Mouse (Mus musculus): ENCODE data around the gene Zfyve27. TPM values are rescaled to one million over a fixed set of nuclear protein-coding genes. Genes with fewer than 3 reads are reported as not detected.
A peak's percentile ranks its signal among the peaks of the same experiment; 100 is the strongest.

The Zfyve27 gene
- total RNA-seq, 2 experiments from 2014 or later, result 17.3 to 21.3 TPM

DNA sequence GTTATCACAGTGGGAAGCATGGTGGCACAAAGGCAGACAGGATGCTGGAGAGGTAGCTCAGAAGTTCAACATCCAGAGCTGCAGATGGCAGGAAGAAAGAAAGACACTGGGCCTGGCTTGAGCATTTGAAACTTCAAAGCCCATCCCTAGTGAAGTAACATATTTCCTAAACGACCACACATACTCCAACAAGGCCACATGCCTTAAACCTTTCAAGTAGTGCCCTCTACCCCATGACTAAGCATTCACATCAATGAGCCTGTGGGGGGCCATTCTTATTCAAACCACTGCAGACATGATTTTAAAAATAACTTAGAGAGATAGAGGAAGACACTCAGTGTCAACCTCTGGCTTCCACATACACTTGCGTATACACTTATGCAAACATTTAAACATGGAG lies 21.0 kb upstream of the Zfyve27 start:
- DNase-seq, result no peak

DNA sequence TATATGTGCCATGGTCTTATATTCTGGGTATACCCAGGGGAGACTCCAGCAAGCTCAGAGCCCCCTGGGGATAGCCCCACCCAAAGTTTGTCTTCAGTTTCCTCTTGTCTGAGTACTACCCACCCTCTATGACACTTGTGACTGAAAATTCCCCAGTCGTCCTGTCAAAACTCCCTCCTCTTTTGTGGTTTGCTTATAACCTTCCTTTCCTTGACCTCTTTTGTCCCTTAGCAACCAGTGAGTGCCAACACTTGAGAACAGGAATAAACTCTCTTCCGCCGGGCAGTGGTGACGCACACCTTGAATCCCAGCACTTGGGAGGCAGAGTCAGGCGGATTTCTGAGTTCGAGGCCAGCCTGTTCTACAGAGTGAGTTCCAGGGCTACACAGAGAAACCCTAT lies 19.7 kb upstream of the Zfyve27 start:
- DNase-seq, result no peak

GRCm38 (mm10) chr19:42144541-42145167 lies 19.1 kb upstream of the Zfyve27 start:
- peak; percentile 85 to 92 for DNase-seq

- no peak for DNase-seq
Observed at GRCm38 (mm10) chr19:42145210-42145609, 18.5 kb upstream of the Zfyve27 start.

DNA sequence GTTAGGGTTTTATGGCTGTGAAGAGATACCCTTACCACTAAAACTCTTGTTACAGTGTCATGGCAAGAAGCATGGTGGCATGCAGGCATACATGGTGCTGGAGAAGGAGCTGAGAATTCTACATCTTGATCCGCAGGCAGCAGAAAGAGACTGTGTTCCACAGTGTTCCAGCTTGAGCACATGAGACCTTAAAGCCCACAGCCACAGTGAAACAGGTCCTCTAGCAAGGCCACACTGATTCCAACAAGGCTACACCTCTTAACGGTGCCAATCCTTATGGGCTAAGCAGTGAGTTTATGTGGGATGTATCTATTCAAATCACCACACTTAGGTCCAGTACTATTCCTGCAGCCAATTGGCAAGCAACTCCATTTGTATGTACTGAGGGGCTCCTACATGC lies 18.0 kb upstream of the Zfyve27 start:
- no peak for DNase-seq

GRCm38 (mm10) chr19:42146276-42147010 lies 17.3 kb upstream of the Zfyve27 start:
- DNase-seq, result peak; percentile 40 to 49

GRCm38 (mm10) chr19:42147170-42147768 lies 16.5 kb upstream of the Zfyve27 start, which contains the start of gene Marveld1:
Marveld1 (plus strand) TSS chr19:42147400.
- DNase-seq, result peak; percentile 88 to 94

DNA sequence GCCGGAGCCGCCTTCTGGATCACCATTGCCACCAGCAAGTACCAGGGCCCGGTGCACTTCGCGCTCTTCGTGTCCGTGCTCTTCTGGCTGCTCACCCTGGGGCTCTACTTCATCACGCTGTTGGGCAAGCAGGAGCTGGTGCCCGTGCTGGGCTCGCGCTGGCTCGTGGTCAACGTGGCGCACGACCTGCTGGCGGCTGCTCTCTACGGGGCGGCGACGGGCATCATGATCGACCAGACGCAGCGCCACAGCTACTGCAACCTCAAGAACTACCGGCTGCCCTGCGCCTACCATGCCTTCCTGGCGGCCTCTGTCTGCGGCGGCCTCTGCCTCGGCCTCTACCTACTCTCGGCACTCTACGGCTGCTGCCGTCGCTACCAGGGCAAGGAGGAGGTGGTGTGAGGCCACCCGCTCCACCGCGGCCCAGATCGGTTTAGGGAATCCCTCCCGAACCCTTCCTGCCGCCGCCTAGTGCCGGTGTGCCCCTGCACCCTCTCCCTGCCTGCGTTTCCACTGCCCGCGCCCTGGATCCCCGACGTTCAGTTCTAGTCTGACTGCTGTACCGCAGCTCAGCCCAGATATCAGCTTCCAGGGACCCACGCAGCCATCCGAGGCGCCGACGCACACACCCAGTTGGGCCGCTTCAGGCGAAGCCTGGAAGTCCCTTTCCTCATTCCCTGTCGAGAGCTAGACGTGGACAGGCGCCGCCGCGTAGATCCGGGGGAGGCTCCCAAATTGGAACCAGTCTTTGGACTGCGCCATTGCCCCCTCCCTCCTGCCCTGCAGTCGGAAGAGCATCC lies 15.8 kb upstream of the Zfyve27 start:
- peak; percentile 84 to 86 for DNase-seq

DNA sequence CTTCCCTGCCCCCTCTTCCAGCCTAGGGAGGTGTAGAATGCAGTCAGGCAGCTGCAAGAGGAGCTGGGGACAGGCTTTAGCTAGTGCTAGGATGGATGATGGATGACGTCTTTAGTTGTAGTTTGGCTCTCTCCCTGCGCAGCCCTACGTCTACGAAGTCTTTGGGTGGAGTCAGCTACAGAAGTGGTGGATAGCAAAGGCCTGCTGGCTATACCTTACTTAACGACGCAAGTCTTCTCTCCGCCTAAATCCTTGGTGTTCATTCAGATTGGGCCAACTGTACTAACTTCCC lies 15.2 kb upstream of the Zfyve27 start:
- DNase-seq, result no peak

- DNase-seq, result peak; percentile 91 to 93
Observed at GRCm38 (mm10) chr19:42151990-42152389, 11.8 kb upstream of the Zfyve27 start.

DNA sequence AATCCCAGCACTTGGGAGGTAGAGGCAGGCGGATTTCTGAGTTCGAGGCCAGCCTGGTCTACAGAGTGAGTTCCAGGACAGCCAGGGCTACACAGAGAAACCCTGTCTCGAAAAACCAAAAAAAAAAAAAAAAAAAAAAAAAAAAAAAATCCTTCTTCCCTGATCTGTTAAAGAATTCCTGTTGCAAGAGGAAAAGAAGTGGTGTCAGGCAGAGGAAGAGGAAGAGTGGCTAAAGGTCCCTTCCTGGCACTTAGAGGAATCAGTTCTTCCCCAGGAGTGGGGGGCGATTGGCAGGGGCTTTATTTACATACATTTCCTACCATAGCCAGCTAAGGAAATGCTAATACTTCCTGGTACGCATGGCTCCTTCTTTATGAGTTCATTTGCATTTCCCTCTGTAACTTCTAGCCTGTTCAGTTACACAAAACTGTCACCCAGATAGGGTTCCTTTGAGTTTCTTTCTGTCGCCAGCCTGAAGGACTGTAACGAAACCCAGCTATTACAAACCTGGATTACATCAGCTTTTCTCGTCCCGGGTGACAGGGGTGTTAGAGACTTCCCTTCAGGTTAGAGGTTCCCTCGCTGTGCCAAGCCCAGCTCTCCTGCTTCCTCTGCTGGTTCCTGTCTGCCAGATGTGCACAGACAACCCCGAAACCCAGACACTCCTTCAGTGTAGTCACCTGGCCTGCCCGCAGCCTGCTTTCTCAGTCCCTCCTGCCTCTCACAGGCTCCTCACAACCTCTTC lies 6.1 kb upstream of the Zfyve27 start:
- DNase-seq, result no peak

DNA sequence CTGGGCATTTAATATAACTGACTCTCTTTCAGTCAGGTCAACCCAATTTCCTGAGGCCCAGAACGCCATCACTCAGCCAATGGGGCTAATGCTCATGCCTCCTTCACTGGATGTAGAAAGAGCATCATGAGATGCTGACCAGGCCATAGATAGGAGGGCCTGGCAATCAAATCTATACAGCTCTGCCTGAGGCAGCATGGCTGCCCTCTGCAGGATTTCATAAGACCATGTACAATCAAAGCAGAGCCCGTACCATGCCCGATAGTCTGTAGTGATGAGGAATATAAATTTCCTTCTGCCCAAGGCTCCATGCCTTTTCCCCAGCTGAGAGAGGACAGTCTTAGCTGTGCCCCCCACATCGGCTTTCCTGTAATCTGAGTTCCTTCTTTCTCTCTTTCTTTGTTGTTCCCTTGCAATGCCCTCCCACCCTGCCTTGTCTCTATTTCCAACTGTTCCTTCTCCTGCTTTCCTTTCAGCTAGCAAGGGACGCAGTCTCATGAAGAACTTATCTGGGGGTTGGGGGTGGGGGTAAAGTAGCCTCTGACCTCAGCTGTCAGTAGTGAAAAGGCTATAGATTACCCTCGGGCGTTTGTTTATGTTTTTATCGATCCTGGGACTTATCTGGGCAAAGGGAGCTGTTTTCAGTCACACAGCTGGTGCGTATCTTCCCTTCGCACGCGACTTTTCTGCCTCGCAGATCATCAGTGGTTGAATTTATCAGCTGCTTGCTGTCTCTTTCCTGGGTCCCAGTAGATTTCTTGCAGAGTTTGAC lies 5.3 kb upstream of the Zfyve27 start:
- DNase-seq, result no peak

DNA sequence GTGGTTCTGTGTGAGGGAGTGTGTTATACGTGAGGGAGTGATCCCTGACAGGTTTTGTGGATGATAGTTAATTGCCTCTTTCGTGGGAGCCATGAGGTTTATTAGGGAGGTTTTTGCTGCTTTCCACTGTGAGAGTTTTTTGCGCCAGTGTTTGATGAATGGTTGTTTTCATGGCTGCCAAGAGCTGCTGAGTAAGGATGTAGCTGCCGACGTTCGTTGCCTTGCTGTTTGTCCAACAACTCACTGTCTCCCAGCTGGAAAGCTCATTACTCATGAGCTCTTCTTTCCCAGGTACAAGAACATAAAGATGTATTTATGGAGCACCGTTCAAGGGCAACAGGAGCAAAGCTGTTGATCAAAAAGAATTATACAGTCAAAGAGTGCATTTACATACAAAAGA lies 437 bp downstream of the Zfyve27 start:
- DNase-seq, result no peak

DNA sequence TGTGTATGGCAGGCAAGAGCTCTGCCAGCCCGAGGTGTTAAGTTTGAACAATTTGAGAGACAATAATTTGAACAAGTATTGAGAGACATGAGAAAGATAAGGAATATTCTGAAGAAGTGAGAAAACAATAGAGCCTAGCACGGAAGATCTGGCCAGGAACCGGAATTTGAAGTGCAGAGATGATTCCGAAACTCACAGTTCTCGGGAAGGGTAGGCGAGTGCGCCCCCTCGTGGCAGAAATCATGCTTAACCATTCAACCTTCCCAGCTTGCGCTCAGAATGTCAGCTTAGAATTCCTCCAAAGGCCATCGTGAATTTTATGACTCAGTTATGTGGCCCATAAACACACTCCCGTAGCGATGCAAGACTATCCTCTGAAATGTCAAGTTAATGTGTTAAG lies 2.4 kb downstream of the Zfyve27 start:
- DNase-seq, result peak; percentile 84 to 97

DNA sequence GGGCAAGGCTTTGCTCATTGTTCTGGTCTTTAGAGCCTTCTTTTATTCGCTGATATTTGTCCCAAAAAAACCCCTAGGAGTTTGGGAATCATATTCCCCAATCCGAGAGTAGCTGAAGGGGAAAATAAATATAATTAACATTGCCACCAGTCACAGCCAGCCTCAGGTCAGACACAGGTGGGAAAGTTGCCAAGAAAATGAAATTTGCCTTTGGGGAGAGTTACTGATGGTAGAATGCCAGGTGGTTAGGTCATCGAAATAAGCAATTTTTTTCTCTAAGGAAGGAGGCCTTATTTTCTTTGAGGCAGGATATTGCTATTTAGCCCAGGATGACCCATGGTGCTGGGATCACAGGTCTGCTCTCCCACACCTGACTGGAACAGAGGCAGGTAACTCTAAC lies 3.0 kb downstream of the Zfyve27 start:
- no peak for DNase-seq

DNA sequence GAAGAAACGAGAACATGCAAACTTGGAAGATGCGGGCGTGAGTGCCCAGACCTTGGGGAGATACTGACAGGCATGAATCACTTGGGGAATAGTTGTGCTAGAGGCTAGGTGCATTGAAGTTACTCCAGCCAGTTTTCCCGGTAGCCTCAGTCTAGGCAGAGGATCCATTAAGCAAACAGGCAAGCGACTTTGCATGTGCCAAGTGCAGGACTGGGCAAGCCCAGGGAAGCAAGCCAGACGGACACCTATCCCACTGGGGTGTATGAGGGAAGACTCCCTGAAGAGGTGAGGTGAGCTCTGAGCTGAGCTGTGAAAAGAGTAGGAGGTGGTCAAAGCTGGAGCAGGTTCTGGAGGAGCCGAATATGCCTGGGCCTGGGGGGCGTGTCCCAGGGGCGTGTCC lies 3.7 kb downstream of the Zfyve27 start:
- no peak for DNase-seq

DNA sequence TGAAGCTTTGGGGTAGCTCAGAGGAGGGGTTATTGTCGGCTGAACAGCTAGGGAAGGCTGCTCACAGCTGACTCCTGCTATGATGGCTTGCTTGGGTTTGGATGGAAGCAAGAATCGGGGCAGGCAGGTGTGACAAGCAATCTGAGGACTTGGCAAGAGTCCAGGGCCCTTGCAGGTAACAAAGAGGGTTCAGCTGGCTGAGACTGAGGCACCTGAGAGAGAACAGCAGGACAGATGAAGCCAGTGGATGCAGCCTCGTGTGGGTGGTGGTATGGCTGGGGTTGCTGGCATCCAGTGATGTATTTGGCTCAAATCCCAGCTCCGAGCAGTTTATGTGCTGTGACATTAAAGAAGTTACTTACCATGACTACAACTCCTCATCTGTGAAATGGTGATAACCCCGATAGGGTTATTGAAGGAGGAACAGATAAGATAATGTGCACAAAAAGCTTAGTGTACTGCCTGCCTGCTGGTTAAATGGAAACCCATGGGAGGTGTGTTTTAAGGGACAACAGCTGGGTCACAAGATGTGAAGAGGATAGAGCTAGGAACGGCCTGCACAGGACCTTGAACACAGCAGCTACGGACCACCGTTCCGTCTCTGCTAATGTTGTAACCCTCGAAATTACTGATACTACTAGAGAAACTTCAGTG lies 5.7 kb downstream of the Zfyve27 start:
- DNase-seq, result no peak

DNA sequence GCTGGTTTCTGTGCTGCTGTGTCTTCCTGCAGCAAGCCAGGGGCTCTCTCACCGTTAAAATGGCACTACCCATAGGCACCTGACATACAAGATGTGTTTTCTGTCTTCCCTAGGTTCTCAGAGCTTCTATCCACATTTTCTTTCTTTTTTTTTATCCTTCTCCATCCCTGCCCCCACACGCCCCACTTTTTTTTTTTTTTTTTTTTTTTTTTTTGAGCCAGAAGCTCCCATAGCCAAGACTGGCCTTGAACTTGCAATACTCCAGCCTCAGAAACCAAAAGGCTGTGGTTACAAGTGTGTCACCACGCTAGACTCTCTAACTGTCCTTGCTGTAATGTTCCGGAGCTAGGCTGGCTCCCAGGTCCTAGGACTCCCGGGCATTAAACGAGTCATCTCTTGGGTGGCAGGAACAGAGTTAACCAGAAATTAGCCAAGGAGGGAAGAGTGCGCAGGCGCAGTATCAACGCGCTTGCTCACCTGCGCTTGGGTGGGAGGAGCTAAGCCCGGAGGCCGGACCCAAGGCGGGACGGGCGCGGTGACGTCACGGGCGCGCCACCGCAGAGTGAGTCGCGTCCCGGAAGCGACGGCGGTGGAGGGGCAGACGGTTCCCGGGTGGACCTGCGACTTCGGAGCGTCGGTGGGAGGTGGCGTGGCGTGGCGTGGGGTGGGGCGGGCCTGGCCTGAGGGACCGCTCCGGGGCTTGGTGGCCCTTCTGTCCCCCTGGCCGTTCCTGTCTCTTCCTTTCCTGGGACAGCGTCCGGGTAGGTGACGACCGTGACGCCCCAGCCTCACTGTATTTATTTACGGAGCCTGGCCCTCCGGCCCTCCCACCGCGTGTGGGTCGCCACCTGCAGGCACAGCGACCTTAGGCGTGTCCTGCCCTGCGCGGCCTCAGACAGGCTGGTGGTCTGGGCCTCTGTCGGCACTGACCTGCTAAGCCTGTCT lies 6.5 kb downstream of the Zfyve27 start:
- DNase-seq, result peak; percentile 91 to 94

GRCm38 (mm10) chr19:42176841-42177240 lies 13.1 kb downstream of the Zfyve27 start:
- DNase-seq, result no peak

DNA sequence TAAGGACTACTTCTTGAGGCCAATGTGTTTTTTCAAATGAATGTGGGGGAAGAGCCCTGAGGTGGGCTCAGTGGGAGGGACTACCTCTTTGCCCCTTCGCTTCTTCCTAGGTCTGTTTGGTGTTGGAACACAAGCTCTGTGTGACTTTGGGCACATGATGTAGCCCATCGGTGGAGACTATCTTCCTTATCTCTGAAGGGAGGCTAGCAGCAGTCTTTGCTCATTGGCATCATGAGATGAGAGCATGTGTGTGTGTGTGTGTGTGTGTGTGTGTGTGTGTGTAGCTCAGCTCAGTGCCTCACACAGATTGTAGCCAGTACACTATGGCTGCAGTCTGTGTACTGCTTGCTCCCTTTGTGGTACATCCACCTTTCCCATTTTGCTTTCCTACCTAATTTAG lies 13.7 kb downstream of the Zfyve27 start:
- DNase-seq, result no peak

Measured in heart, adult 18-20 months (tissue).